Mouse (Mus musculus) CH12.LX (cell line): ENCODE data around the gene Pwwp2b. TPM values are rescaled to one million over a fixed set of nuclear protein-coding genes. Genes with fewer than 3 reads are reported as not detected.

Source experiments
- DNase-seq: peaks from one replicate; pipeline ENCODE4 v3.0.0-alpha.2; 2013; ENCODE audit errors: extremely low read depth
- H3K27ac ChIP-seq: 2 replicates; pipeline ENCODE4 v1.5.1; 2012; ENCODE audit warnings: low read depth, mild to moderate bottlenecking, control low read depth, moderate library complexity; ENCODE audit not compliant: insufficient read depth
- H3K27me3 ChIP-seq: replicated peaks from 2 replicates; pipeline ENCODE3; 2012; ENCODE audit warnings: inconsistent platforms
- H3K36me3 ChIP-seq, 2 experiments: replicated peaks in 1 of 2; 2 replicates each; pipeline versions ENCODE3 to v1.6.1; 2012; ENCODE audit warnings: inconsistent platforms in 1 of 2, low read length in 1 of 2, mild to moderate bottlenecking in 1 of 2, mixed read lengths in 1 of 2, moderate library complexity in 1 of 2; ENCODE audit not compliant: control insufficient read depth in 1 of 2, insufficient read depth in 1 of 2
- H3K4me1 ChIP-seq, 2 experiments: 2 replicates each; pipeline ENCODE4 v1.6.1; 2012; ENCODE audit warnings: inconsistent platforms in 1 of 2, moderate library complexity in 1 of 2; ENCODE audit not compliant: insufficient read depth in 2 of 2, control insufficient read depth in 1 of 2
- H3K4me2 ChIP-seq: 2 replicates; pipeline ENCODE4 v1.6.1; 2012; ENCODE audit warnings: low read depth, mild to moderate bottlenecking, control low read depth; ENCODE audit not compliant: poor library complexity, insufficient read depth, severe bottlenecking
- H3K4me3 ChIP-seq, 3 experiments: fragments of 150-350 bp in 1 of 3; sonication (generic) in 1 of 3; replicated peaks in 1 of 3; 2 replicates each; pipeline versions ENCODE3 to v1.5.1; 2011 to 2012; ENCODE audit warnings: low read depth in 2 of 3, low read length in 2 of 3, mild to moderate bottlenecking in 2 of 3, moderate library complexity in 2 of 3, control low read depth in 1 of 3, improper control_type of control experiment in 1 of 3, inconsistent platforms in 1 of 3, mixed read lengths in 1 of 3; ENCODE audit not compliant: poor library complexity in 1 of 3
- H3K79me2 ChIP-seq: replicated peaks from 2 replicates; pipeline ENCODE4 v1.6.1; 2012; ENCODE audit warnings: mild to moderate bottlenecking, moderate library complexity; ENCODE audit not compliant: control insufficient read depth, poor library complexity, insufficient read depth, severe bottlenecking; ENCODE audit errors: extremely low read depth
- H3K9ac ChIP-seq: 2 replicates; pipeline ENCODE4 v1.6.1; 2012; ENCODE audit warnings: low read depth, mild to moderate bottlenecking, control low read depth, moderate library complexity; ENCODE audit not compliant: insufficient read depth
- H3K9me3 ChIP-seq: replicated peaks from 2 replicates; pipeline ENCODE3; 2012; ENCODE audit warnings: low read length, inconsistent platforms, mixed read lengths
- CTCF ChIP-seq, 2 experiments: IDR thresholded peaks in 1 of 2; conservative IDR thresholded peaks in 1 of 2; 2 replicates each; pipeline ENCODE4 v1.5.1; 2011 to 2012; ENCODE audit warnings: low read depth in 2 of 2, low read length in 2 of 2, improper control_type of control experiment in 1 of 2, inconsistent platforms in 1 of 2, mild to moderate bottlenecking in 1 of 2, moderate library complexity in 1 of 2
- GABPA ChIP-seq: IDR thresholded peaks from 2 replicates; pipeline ENCODE4 v1.6.1; 2012; ENCODE audit warnings: low read depth, low read length, improper control_type of control experiment, inconsistent platforms; ENCODE audit not compliant: insufficient replicate concordance
- HCFC1 ChIP-seq: IDR thresholded peaks from 2 replicates; pipeline ENCODE4 v1.6.1; 2012; ENCODE audit warnings: low read depth, mild to moderate bottlenecking, inconsistent platforms, low read length, improper control_type of control experiment
- JUND ChIP-seq: conservative IDR thresholded peaks from 2 replicates; pipeline ENCODE4 v1.6.1; 2011; ENCODE audit warnings: low read depth, low read length, improper control_type of control experiment
- KAT2A ChIP-seq: IDR thresholded peaks from 2 replicates; pipeline ENCODE4 v1.6.1; 2012; ENCODE audit warnings: low read length, improper control_type of control experiment, inconsistent platforms; ENCODE audit not compliant: insufficient replicate concordance
- NELFE ChIP-seq: IDR thresholded peaks from 2 replicates; pipeline ENCODE4 v1.6.1; 2011; ENCODE audit warnings: low read depth, low read length, improper control_type of control experiment
- NRF1 ChIP-seq: IDR thresholded peaks from 2 replicates; pipeline ENCODE4 v1.6.1; 2014; ENCODE audit warnings: low read depth, mild to moderate bottlenecking, inconsistent platforms, low read length, improper control_type of control experiment, moderate library complexity
- PAX5 ChIP-seq: IDR thresholded peaks from 2 replicates; pipeline ENCODE4 v1.6.1; 2012; ENCODE audit warnings: low read length, inconsistent platforms, mixed read lengths
- RAD21 ChIP-seq: IDR thresholded peaks from 2 replicates; pipeline ENCODE4 v1.6.1; 2011; ENCODE audit warnings: low read depth, mild to moderate bottlenecking, low read length, improper control_type of control experiment, moderate library complexity
- RCOR1 ChIP-seq: conservative IDR thresholded peaks from 2 replicates; pipeline ENCODE4 v1.6.1; 2012; ENCODE audit warnings: low read depth, mild to moderate bottlenecking, inconsistent platforms, low read length, improper control_type of control experiment
- SMC3 ChIP-seq: IDR thresholded peaks from 2 replicates; pipeline ENCODE4 v1.6.1; 2011; ENCODE audit warnings: low read depth, low read length, improper control_type of control experiment
- USF1 ChIP-seq: IDR thresholded peaks from 2 replicates; pipeline ENCODE4 v1.6.1; 2014; ENCODE audit warnings: low read depth, mild to moderate bottlenecking, inconsistent platforms, low read length, improper control_type of control experiment
- USF2 ChIP-seq: conservative IDR thresholded peaks from 2 replicates; pipeline ENCODE4 v1.6.1; 2011; ENCODE audit warnings: low read depth, low read length, improper control_type of control experiment
- dilution Hi-C: fragments of 300-500 bp; cut with MboI; formaldehyde crosslinking; loops from 2 replicates; pipeline ENCODE4 v1.14.3; 2020; ENCODE audit warnings: low sequenced_read_pairs; ENCODE audit not compliant: extremely low pct_unique_long_range_greater_than_20kb, extremely low pct_ligation_motif_present
- in situ Hi-C: fragments of 300-500 bp; cut with MboI; formaldehyde crosslinking; loops from 3 replicates; pipeline ENCODE4 v1.14.3; 2019; ENCODE audit warnings: low sequenced_read_pairs, low pct_ligation_motif_present, low pct_unique_long_range_greater_than_20kb, mixed read lengths
- polyA plus RNA-seq: library from polyadenylated mRNA; unstranded; fragments of >175 nt; gene quantifications from 2 replicates; pipeline ENCODE4 v1.2.1, GENCODE M21; 2012; ENCODE audit warnings: low read depth; ENCODE audit not compliant: insufficient read length
- total RNA-seq, 2 experiments: library from RNA; depleted of rRNA; stranded (reverse); fragments of 300-350 nt in 1 of 2; fragments of >200 nt in 1 of 2; gene quantifications; 2 replicates each; pipeline ENCODE4 v1.2.3; 2012 to 2014

Gene Pwwp2b
- total and polyA plus RNA-seq, 3 experiments: 0.08 TPM; not detected in 2

GRCm38 (mm10) chr7:139295653-139296052 is 47.4 kb downstream of the Pwwp2b start:
- DNase-seq: peak; percentile 54
- no peak overlapping the region for H3K9ac ChIP-seq
- no peak overlapping the region for H3K4me2 ChIP-seq

DNA sequence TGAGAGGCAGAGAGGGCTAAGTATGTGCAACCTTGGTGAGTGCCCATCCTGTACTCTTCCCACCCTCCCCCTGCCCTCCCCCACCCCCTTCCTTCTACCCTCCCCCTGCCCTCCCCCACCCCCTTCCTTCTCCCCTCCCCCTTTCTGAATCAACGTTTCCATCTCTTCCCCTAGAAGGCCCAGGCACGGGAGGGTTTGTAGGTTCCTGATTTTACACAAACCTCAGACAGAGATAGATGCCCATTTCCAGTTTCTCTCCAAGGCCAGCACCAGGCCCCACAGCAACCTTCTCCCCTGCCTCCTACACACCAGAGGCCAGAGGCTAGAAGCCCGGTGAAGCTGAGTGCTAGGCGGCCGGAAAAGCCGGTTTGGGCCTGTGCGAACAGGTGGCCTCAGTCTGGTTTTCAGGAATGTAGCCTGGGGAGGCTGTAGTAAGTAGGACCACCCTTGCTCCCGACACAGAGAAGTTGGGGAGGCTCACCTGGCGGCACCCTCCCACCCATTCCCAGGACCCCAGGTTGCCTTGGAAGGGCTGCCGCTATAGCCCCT is 48.3 kb downstream of the Pwwp2b start:
- dilution Hi-C loops: no loop called here
- H3K27me3 ChIP-seq: peaks cover 10% of the 10 kb centered on the region
- peaks cover 10 to 19% of the 10 kb centered on the region in 2 experiments for H3K4me1 ChIP-seq
- peaks cover 2% of the 10 kb centered on the region for H3K9me3 ChIP-seq
- H3K9ac ChIP-seq: no peak overlapping the region
- no peak overlapping the region for H3K4me2 ChIP-seq
- H3K79me2 ChIP-seq: no peaks in the 10 kb centered on the region
- in situ Hi-C loops: no loop called here
- H3K4me3 ChIP-seq: no peak overlapping the region
- H3K27ac ChIP-seq: no peak overlapping the region
- no peak for TF ChIP-seq SMC3
- TF ChIP-seq USF1: no peak
- no peak for TF ChIP-seq RCOR1
- TF ChIP-seq KAT2A: no peak
- TF ChIP-seq NELFE: no peak
- H3K36me3 ChIP-seq: no peaks in the 10 kb centered on the region
- DNase-seq: no peak

More at GRCm38 (mm10) chr7:139295653-139296052, 47.4 kb downstream of the Pwwp2b start:
- TF ChIP-seq JUND (no peak), RCOR1 (no peak), HCFC1 (no peak), GABPA (no peak), USF2 (no peak)
- H3K27me3 ChIP-seq: peaks cover 8% of the 10 kb centered on the region
- H3K79me2 ChIP-seq: no peaks in the 10 kb centered on the region
- H3K36me3 ChIP-seq: no peaks in the 10 kb centered on the region
- H3K27ac ChIP-seq: no peak overlapping the region
- no peak overlapping the region for H3K4me3 ChIP-seq
- in situ Hi-C loops: no loop called here
- peaks cover 2% of the 10 kb centered on the region for H3K9me3 ChIP-seq
- H3K4me1 ChIP-seq: peaks cover 10 to 19% of the 10 kb centered on the region in 2 experiments
- dilution Hi-C loops: no loop called here

DNA sequence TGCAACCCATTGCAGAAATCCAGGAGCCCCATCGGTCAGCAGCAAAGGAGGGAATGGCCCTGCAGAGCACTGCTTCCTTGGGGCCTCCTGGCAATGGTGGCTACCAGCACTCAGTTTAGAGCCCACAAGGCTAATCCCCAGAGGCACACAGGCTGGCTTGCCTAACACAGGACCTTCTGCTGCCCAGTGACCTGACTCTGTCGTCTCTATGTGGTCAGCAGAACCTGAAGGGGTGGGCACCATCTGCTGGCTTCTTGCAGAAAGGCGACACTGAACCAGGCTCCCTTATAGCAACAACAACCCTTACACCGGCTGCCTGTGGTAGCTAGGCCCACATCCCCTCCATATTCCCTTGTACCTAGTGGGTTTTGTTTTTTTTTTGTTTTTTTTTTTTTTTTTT is 50.2 kb downstream of the Pwwp2b start:
- Histone ChIP-seq H3K27me3 (peaks cover 17% of the 10 kb centered on the region), H3K4me3 (no peak overlapping the region), H3K27ac (no peak overlapping the region), H3K9me3 (no peaks in the 10 kb centered on the region), H3K9ac (no peak overlapping the region), H3K4me1 (peaks cover 10 to 19% of the 10 kb centered on the region in 2 experiments), H3K79me2 (no peaks in the 10 kb centered on the region), H3K36me3 (no peaks in the 10 kb centered on the region), H3K4me2 (no peak overlapping the region)
- dilution Hi-C loops (no loop called here), in situ Hi-C loops (no loop called here)
- TF ChIP-seq PAX5 (no peak), NRF1 (no peak), CTCF (conservative IDR thresholded peaks at IDR 0.05 in 1 of 2, IDR thresholded peaks at IDR 0.05 in 1 of 2; ENCODE audit: low read depth in 2 of 2, low read length in 2 of 2) (peak in 1 of 2 experiments; percentile 60; a peak in 2 of 4 replicates), RAD21 (peak; percentile 45), SMC3 (peak; percentile 62)
- DNase-seq: no peak
